Mouse (Mus musculus) kidney, embryonic 16.5 days (tissue): ENCODE measurements around the gene Hspbp1. TPM values are rescaled to one million over a fixed set of nuclear protein-coding genes. Genes with fewer than 3 reads are reported as not detected.

Experiments
- ATAC-seq: fragments of 200-750 bp; cut with Nextera tagmentation; 2 replicates; pipeline ENCODE4 v1.8.0; 2017; ENCODE audit warnings: moderate TSS enrichment; ENCODE audit not compliant: low FRiP score, low TSS enrichment
- H3K27ac ChIP-seq: fragments of 300-500 bp; sonication (generic); 2 replicates; pipeline ENCODE4 v1.5.1; 2014; ENCODE audit warnings: low read length
- H3K27me3 ChIP-seq: fragments of 300-500 bp; sonication (generic); 2 replicates; pipeline ENCODE4 v1.6.1; 2014; ENCODE audit warnings: low read length, control low read depth, mixed read lengths; ENCODE audit not compliant: insufficient read depth
- H3K36me3 ChIP-seq: fragments of 300-500 bp; sonication (generic); 2 replicates; pipeline ENCODE4 v1.6.1; 2014; ENCODE audit warnings: low read length, control low read depth, mixed read lengths; ENCODE audit not compliant: insufficient read depth
- H3K4me1 ChIP-seq: fragments of 300-500 bp; sonication (generic); 2 replicates; pipeline ENCODE4 v1.6.1; 2014; ENCODE audit warnings: low read length, control low read depth, mixed read lengths; ENCODE audit not compliant: insufficient read depth
- H3K4me2 ChIP-seq: fragments of 300-500 bp; sonication (generic); replicated peaks from 2 replicates; pipeline ENCODE4 v1.6.1; 2014; ENCODE audit warnings: low read depth, low read length
- H3K4me3 ChIP-seq: fragments of 300-500 bp; sonication (generic); 2 replicates; pipeline ENCODE4 v1.5.1; 2014; ENCODE audit warnings: mild to moderate bottlenecking, low read length
- H3K9ac ChIP-seq: fragments of 300-500 bp; sonication (generic); replicated peaks from 2 replicates; pipeline ENCODE4 v1.6.1; 2014; ENCODE audit warnings: low read length
- H3K9me3 ChIP-seq: fragments of 300-500 bp; sonication (generic); 2 replicates; pipeline ENCODE4 v1.6.1; 2016; ENCODE audit warnings: low read length, control low read depth
- WGBS: fragments of 180-500 bp; shearing (Covaris S2); extraction: QIAGEN DNeasy Blood & Tissue Kit; methylation state at CpG from one replicate; pipeline ENCODE4 v1.1.7; 2014; 5-methylcytosine and 5-hydroxymethylcytosine counted together
- polyA plus RNA-seq: library from polyadenylated mRNA; unstranded; fragments of >200 nt; fragmentation: Nextera tagmentation; extraction: Ambion mirVana; gene quantifications from 2 replicates; pipeline ENCODE4 v1.2.1, GENCODE M21; 2015

The Hspbp1 gene
- polyA plus RNA-seq: 114 and 118 TPM in 2 replicates

DNA sequence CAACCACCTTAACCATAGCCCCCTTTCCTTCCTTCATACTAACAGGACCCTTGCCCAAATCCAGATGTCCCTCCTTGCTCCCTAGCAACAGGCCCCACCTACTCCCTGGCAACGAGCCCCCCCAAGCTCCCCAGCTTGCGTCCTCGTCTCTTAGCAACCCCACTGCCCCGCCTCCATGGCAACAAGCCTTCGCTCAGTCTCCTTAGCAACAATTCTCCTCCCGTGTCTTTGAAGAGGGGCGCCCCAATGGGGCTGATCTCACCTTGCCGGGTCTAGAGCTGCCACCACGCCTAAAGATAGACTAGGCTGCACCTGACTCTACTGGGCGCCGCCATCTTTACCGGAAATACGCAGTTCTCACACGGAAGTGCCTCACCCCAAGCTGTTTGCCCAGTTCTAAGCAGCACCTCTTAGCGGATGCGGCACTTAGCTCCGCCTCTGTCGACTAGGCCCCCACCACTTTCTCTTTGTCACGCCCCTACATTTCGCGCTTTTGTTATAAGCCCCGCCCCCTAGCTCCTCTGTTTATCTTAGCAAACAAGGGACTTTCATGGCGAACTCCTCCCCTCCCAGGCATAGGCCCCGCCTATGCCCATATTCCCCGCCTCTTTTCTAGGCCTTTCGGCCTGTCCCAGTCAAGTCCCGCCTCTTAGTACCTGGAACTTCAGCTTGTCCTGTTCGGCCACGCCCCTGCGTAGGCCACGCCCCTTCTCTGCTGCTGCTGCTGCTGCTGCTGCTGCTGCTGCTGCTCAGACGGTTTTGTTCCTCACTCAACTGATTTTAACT is at the start of gene Hspbp1:
TSS of gene Hspbp1 (minus strand) at position 437 of the 786 bp plus-strand sequence.
- Histone ChIP-seq H3K4me2 (peak within 1 kb of the TSS; percentile 98), H3K4me3 (peak within 1 kb of the TSS; percentile 88), H3K36me3 (peaks cover 11% of the 10 kb centered on the region), H3K9me3 (no peaks in the 10 kb centered on the region), H3K27me3 (no peaks in the 10 kb centered on the region), H3K27ac (peak within 1 kb of the TSS; percentile 63), H3K9ac (peak within 1 kb of the TSS; percentile 77), H3K4me1 (peaks cover 9% of the 10 kb centered on the region)
- under 1% methylated on average over 32 of the region's 32 CpGs for WGBS
- peak; percentile 99 for ATAC-seq

DNA sequence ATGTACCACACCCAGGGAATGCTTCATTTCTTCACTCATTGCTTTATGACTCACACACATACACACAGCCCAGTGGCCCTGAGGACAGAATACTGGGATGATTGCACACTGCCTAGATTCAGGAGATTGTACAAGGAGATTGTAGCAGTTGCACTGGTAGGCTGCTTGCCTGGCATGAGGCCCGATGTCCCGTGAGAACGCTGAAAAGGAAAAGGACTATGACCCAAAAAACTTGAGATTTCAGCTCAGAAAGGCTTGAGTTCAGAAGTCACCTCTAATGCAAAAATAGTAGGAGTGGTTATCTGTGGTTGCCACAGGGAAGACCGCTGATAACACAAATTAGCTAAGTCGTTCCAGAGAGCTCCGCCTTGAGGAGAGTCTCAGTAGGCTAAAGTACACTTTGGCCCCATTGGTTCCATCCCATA is 48.1 kb upstream of the Hspbp1 start:
- H3K27me3 ChIP-seq: no peaks in the 10 kb centered on the region
- no peak overlapping the region for H3K27ac ChIP-seq
- H3K4me2 ChIP-seq: no peak overlapping the region
- H3K4me1 ChIP-seq: no peaks in the 10 kb centered on the region
- WGBS: 63% methylated on average over 6 of the region's 6 CpGs
- H3K4me3 ChIP-seq: no peak overlapping the region
- H3K9ac ChIP-seq: no peak overlapping the region
- no peaks in the 10 kb centered on the region for H3K9me3 ChIP-seq
- H3K36me3 ChIP-seq: no peaks in the 10 kb centered on the region
- no peak for ATAC-seq

DNA sequence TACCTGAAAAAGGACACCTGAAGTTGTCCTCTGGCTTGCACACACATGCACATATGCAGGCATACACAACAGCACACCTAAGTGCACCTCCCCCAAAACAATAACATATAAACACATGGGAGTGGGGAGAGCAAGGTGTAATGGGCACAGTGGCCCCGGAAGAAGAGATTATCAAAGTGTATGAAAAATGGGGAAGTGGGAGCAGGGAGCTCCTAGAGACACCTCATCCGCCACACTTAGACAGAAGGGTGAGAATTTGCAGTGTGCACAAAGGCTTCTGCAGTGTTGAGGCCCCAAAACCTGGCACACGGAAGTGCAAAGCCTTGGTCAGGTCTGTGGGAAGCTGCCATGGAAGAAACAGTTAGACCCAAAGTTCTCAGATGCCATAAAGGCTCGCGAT is 46.2 kb upstream of the Hspbp1 start:
- Histone ChIP-seq H3K4me1 (no peaks in the 10 kb centered on the region), H3K9ac (no peak overlapping the region), H3K4me2 (no peak overlapping the region), H3K9me3 (no peaks in the 10 kb centered on the region), H3K27me3 (no peaks in the 10 kb centered on the region), H3K4me3 (no peak overlapping the region), H3K36me3 (no peaks in the 10 kb centered on the region), H3K27ac (no peak overlapping the region)
- ATAC-seq: no peak
- 84% methylated on average over 5 of the region's 5 CpGs for WGBS

DNA sequence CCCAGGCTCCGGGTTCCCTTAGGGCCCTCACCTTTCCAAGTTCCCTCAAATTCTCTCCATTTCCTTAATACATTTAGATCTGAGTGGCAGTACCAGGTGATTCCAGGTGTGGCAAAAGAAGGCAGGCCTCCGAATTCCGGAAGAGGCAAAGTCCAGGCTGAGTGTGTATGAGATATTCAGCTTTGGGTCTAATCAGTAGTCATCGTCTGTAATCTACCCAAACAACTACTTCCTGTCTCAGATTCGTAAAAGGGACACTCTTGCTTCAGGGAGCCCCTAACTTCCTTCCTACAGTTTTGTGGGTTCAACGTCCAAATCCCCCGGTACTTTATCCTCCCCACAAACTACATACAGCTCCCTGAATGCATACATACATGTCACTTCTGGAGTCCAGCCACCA is 40.3 kb upstream of the Hspbp1 start, which contains the start of gene Tmem150b:
TSS of gene Tmem150b (minus strand) at position 81 of the 400 bp plus-strand sequence.
- H3K4me2 ChIP-seq: no peak within 1 kb of the TSS
- H3K27me3 ChIP-seq: no peaks in the 10 kb centered on the region
- no peaks in the 10 kb centered on the region for H3K9me3 ChIP-seq
- H3K4me1 ChIP-seq: no peaks in the 10 kb centered on the region
- 78% methylated on average over 7 of the region's 7 CpGs for WGBS
- H3K27ac ChIP-seq: no peak within 1 kb of the TSS
- H3K9ac ChIP-seq: no peak within 1 kb of the TSS
- no peak for ATAC-seq
- H3K4me3 ChIP-seq: no peak within 1 kb of the TSS
- H3K36me3 ChIP-seq: no peaks in the 10 kb centered on the region

DNA sequence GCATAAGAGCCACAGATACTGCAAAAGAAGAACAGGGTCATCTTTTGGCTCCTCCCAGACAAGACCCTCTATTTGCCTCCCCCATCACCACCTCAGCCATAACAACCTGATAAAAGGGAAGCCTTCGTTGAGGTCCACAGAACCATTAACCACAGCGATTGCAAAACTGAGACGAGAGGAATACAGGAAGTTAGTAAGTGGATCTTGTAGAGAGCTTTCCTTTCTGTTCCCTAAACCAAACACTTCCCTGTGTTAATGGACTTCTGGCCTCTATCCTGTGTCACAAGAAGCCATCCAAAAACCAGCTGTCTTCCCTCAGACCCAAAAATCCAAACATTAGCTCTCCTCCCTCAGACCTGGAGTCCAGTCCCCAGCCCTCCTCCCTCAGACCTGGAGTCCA is 39.5 kb upstream of the Hspbp1 start:
- Histone ChIP-seq H3K9me3 (no peaks in the 10 kb centered on the region), H3K4me1 (no peaks in the 10 kb centered on the region), H3K4me3 (no peak overlapping the region), H3K27me3 (no peaks in the 10 kb centered on the region), H3K9ac (no peak overlapping the region), H3K4me2 (no peak overlapping the region), H3K36me3 (no peaks in the 10 kb centered on the region), H3K27ac (no peak overlapping the region)
- no peak for ATAC-seq
- 37% methylated on average over 3 of the region's 3 CpGs for WGBS

DNA sequence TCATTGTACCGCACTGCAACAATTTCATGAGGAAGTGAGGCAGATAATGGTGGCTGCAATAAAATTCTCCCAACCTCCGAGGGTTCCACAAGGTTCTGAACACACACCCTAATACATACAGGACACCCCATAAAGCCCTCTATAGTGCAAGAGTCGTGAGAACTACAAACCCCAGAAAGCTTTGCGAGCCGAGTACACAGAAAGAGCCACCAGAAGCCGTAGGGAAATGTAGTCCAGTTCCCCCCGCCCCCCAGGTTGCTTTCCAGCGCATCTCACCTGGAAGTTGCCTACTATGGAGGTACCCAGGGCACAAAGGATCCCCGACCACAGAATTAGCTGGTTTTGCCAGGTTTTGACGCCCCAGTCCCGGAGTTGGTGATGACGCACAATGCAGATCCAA is 38.6 kb upstream of the Hspbp1 start:
- H3K27ac ChIP-seq: no peak overlapping the region
- H3K4me1 ChIP-seq: no peaks in the 10 kb centered on the region
- H3K9ac ChIP-seq: no peak overlapping the region
- no peaks in the 10 kb centered on the region for H3K9me3 ChIP-seq
- peak; percentile 62 for ATAC-seq
- H3K4me2 ChIP-seq: peak overlapping the region; percentile 48
- 35% methylated on average over 12 of the region's 12 CpGs for WGBS
- H3K36me3 ChIP-seq: no peaks in the 10 kb centered on the region
- no peaks in the 10 kb centered on the region for H3K27me3 ChIP-seq
- H3K4me3 ChIP-seq: peak overlapping the region; percentile 24; the same call in 1 of the 2 replicates

DNA sequence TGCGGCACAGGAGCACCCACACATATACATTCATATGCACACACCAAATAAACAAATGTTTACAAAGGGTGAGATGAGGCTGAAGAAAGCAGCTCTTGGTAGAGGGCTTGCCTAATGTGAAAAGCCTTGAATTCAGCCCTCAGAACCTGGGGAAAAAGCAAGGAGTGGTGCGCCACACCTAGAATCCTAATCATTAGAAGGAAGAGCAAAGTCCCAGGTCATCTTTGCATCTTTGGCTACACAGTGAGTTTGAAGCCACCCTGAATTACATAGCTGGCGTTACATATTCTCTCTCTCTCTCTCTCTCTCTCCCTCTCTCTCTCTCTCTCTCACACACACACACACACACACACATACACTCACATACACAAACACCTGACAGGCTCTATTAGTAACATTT is 34.4 kb upstream of the Hspbp1 start:
- Histone ChIP-seq H3K4me1 (no peaks in the 10 kb centered on the region), H3K9me3 (no peaks in the 10 kb centered on the region), H3K27ac (no peak overlapping the region), H3K4me2 (no peak overlapping the region), H3K36me3 (0 out of 2 replicates have a peak, but pooled peaks cover 8% of the 10 kb centered on the region), H3K27me3 (no peaks in the 10 kb centered on the region), H3K9ac (no peak overlapping the region), H3K4me3 (no peak overlapping the region)
- 95% methylated on average over 3 of the region's 3 CpGs for WGBS
- no peak for ATAC-seq

DNA sequence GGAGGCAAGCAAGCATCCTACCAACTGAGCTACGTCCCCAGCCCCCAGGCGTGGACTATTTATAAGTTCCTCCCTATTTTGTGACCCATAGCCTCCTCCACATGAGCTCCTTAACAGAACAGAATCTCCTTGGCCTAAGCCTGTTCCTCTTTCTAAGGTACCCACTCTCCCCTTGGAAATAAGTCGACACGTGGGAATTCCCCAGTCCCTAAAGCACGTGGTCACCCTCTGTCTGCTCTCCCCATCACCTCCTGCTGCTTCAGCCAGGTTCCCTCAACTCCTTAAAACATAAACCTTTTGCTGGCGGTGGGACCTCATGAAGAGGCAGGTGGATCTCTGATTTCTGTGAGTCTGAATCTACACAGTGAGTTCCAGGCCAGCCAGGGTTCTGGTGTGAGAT is 32.1 kb upstream of the Hspbp1 start:
- H3K36me3 ChIP-seq: peaks cover 15% of the 10 kb centered on the region; the same call in 1 of the 2 replicates
- H3K9me3 ChIP-seq: no peaks in the 10 kb centered on the region
- no peak overlapping the region for H3K9ac ChIP-seq
- no peak overlapping the region for H3K4me2 ChIP-seq
- 52% methylated on average over 6 of the region's 6 CpGs for WGBS
- no peaks in the 10 kb centered on the region for H3K4me1 ChIP-seq
- ATAC-seq: no peak
- H3K27me3 ChIP-seq: no peaks in the 10 kb centered on the region
- H3K4me3 ChIP-seq: no peak overlapping the region
- no peak overlapping the region for H3K27ac ChIP-seq

DNA sequence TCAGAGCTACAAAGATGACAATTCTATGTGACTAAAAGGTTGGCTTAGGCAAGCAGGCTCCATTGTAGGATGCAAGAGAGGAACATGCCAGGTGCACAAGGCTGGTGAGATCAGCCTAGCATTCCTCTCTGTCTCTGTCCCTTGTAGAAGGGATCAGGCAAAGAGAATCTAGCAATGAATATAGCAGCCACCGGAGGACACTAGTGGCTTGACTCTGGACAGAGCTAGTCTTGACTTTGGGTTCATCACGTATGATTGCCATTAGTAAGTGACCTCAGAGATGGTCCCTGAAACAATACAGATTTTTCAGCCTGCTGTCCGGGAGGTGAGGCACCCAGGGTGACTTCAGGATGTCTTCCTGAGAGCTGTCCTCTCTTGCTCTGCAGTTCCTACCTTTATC is 27.7 kb upstream of the Hspbp1 start:
- 90% methylated on average over 3 of the region's 3 CpGs for WGBS

DNA sequence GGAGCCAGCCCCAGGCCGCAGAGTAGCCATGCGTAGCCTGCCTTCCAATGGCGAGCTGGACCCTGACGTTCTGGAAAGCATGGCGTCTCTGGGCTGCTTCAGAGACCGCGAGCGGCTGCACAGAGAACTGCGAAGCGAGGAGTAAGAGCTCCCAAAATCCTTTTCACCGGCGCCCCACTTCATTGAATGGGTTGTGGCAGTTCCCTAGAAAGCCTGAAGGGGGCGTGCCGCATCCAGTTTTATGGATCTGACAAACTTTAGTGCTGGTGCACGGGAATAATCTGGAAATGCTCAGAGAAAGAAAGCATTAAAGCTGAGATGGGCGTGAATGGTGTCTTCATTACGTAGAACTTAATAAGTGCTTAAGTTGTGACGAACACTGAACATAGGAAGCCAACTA is 20.2 kb upstream of the Hspbp1 start:
- H3K4me3 ChIP-seq: no peak overlapping the region
- WGBS: 46% methylated on average over 18 of the region's 18 CpGs
- H3K9me3 ChIP-seq: no peaks in the 10 kb centered on the region
- H3K27ac ChIP-seq: no peak overlapping the region
- peaks cover 27% of the 10 kb centered on the region for H3K36me3 ChIP-seq
- H3K27me3 ChIP-seq: no peaks in the 10 kb centered on the region
- no peak overlapping the region for H3K4me2 ChIP-seq
- no peaks in the 10 kb centered on the region for H3K4me1 ChIP-seq
- H3K9ac ChIP-seq: no peak overlapping the region
- no peak for ATAC-seq

More for the DNA sequence above, 27.7 kb upstream of the Hspbp1 start:
- Histone ChIP-seq H3K27me3 (no peaks in the 10 kb centered on the region), H3K9me3 (no peaks in the 10 kb centered on the region), H3K4me3 (no peak overlapping the region), H3K27ac (no peak overlapping the region), H3K4me1 (no peaks in the 10 kb centered on the region), H3K4me2 (no peak overlapping the region), H3K9ac (no peak overlapping the region), H3K36me3 (peaks cover 41% of the 10 kb centered on the region)
- no peak for ATAC-seq
